Mouse (Mus musculus) intestine, postnatal 0 days (tissue): ENCODE results near the gene B4galnt1. TPM values are rescaled to one million over a fixed set of nuclear protein-coding genes. Genes with fewer than 3 reads are reported as not detected.
"Not testable (repeated sequence)": the region's sequence is repeated elsewhere in the genome, so short reads cannot be mapped to it uniquely, and the experiment has no call there.

Experiments
- ATAC-seq: fragments of 200-750 bp; cut with Nextera tagmentation; 2 replicates; pipeline ENCODE4 v1.8.0; 2017; ENCODE audit warnings: mild to moderate bottlenecking, moderate TSS enrichment, moderate library complexity
- H3K27ac ChIP-seq: fragments of 300-500 bp; sonication (generic); 2 replicates; pipeline ENCODE4 v1.5.1; 2014; ENCODE audit warnings: mild to moderate bottlenecking, low read depth, low read length, moderate library complexity
- H3K27me3 ChIP-seq: fragments of 300-500 bp; sonication (generic); replicated peaks from 2 replicates; pipeline ENCODE4 v1.6.1; 2014; ENCODE audit warnings: low read length, mixed read lengths; ENCODE audit not compliant: control insufficient read depth, insufficient read depth
- H3K36me3 ChIP-seq: fragments of 300-500 bp; sonication (generic); 2 replicates; pipeline ENCODE4 v1.6.1; 2014; ENCODE audit warnings: mild to moderate bottlenecking, moderate library complexity; ENCODE audit not compliant: control insufficient read depth, insufficient read depth
- H3K4me1 ChIP-seq: fragments of 300-500 bp; sonication (generic); replicated peaks from 2 replicates; pipeline ENCODE4 v1.6.1; 2014; ENCODE audit warnings: antibody characterized with exemption, low read length, mixed read lengths; ENCODE audit not compliant: control insufficient read depth, insufficient read depth
- H3K4me2 ChIP-seq: fragments of 300-500 bp; sonication (generic); replicated peaks from 2 replicates; pipeline ENCODE4 v1.6.1; 2014; ENCODE audit warnings: low read depth, mild to moderate bottlenecking, moderate library complexity
- H3K4me3 ChIP-seq: fragments of 300-500 bp; sonication (generic); 2 replicates; pipeline ENCODE4 v1.5.1; 2014; ENCODE audit warnings: low read depth, low read length
- H3K9ac ChIP-seq: fragments of 300-500 bp; sonication (generic); 2 replicates; pipeline ENCODE4 v1.6.1; 2014; ENCODE audit warnings: mild to moderate bottlenecking, low read depth, low read length
- H3K9me3 ChIP-seq: fragments of 300-500 bp; sonication (generic); 2 replicates; pipeline ENCODE4 v1.6.1; 2016; ENCODE audit warnings: mixed run types; ENCODE audit not compliant: control insufficient read depth
- CTCF ChIP-seq: sonication (generic); IDR thresholded peaks from 2 replicates; pipeline ENCODE4 v1.5.1; 2016; ENCODE audit warnings: low read depth, mild to moderate bottlenecking, control low read depth, antibody characterized with exemption, moderate library complexity
- WGBS: fragments of 180-500 bp; shearing (Covaris S2); extraction: QIAGEN DNeasy Blood & Tissue Kit; methylation state at CpG from one replicate; pipeline ENCODE4 v1.1.7; 2014; 5-methylcytosine and 5-hydroxymethylcytosine counted together
- polyA plus RNA-seq: library from polyadenylated mRNA; unstranded; fragments of >200 nt; fragmentation: Nextera tagmentation; extraction: Ambion mirVana; gene quantifications from 2 replicates; pipeline ENCODE4 v1.2.1, GENCODE M21; 2015

Gene B4galnt1
- polyA plus RNA-seq, 1 experiment from 2014 or later, result 34.1 TPM

DNA sequence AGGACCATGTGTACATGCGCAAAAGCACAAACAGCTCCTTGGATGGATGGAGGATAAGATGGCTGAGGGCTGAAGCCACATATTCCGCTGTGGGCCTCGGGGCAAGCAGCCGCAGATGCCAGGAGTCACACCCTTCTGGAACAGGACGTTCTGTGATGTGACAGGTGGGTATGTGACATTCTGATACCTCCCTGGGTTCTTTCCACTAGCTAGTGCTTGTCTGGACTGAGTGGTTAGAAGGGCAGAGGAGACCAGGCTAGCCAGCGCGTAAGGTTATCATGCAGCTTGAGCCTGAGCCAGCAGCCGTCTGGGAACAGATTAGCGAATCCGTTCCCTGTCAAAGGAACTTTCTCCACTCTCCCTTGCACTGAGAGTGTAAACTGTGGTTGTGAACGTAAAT, 24.1 kb upstream of the B4galnt1 start:
- no peak for ATAC-seq

GRCm38 (mm10) chr10:127141500-127141899, 23.5 kb upstream of the B4galnt1 start:
- ATAC-seq, result no peak
- Histone ChIP-seq H3K9me3 (no peaks in the 10 kb centered on the region), H3K4me2 (no peak overlapping the region), H3K4me1 (no peaks in the 10 kb centered on the region; the same call in 1 of the 2 replicates), H3K9ac (no peak overlapping the region), H3K4me3 (no peak overlapping the region), H3K27me3 (no peaks in the 10 kb centered on the region), H3K27ac (no peak overlapping the region), H3K36me3 (no peaks in the 10 kb centered on the region)
- no peak for TF ChIP-seq CTCF
- WGBS, result 74% methylated on average over 8 of the region's 8 CpGs

More for the DNA sequence above, 24.1 kb upstream of the B4galnt1 start:
- Histone ChIP-seq H3K4me1 (no peaks in the 10 kb centered on the region; the same call in 1 of the 2 replicates), H3K27me3 (no peaks in the 10 kb centered on the region), H3K4me2 (no peak overlapping the region), H3K9ac (no peak overlapping the region), H3K4me3 (no peak overlapping the region), H3K27ac (no peak overlapping the region), H3K36me3 (no peaks in the 10 kb centered on the region), H3K9me3 (no peaks in the 10 kb centered on the region)
- 77% methylated on average over 11 of the region's 11 CpGs for WGBS
- no peak for TF ChIP-seq CTCF

GRCm38 (mm10) chr10:127143228-127143627, 21.8 kb upstream of the B4galnt1 start:
- Histone ChIP-seq H3K36me3 (no peaks in the 10 kb centered on the region), H3K27ac (no peak overlapping the region)

DNA sequence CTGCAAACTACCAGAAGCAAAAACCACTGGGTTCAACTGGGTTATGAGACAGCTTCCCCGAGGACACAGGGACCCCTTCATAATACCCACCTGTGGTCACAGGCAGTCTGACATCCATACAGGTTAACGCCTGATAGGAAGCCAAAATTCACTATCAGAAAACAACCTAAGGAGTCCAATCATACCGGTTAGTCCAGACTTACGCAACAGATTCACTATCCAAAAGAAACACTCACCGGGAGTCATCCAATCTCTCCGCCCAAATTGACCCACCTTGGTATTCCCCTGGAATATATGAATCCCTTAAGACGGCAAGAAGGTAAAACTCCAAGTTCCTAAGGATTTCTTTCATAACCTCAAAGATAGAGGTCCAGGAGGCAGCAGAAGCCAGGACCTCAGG, 20.5 kb upstream of the B4galnt1 start:
- WGBS, result 58% methylated on average over 7 of the region's 7 CpGs
- no peak for TF ChIP-seq CTCF
- no peak for ATAC-seq
- Histone ChIP-seq H3K4me3 (no peak overlapping the region), H3K4me2 (no peak overlapping the region), H3K27ac (no peak overlapping the region), H3K4me1 (no peaks in the 10 kb centered on the region), H3K9me3 (no peaks in the 10 kb centered on the region), H3K36me3 (no peaks in the 10 kb centered on the region), H3K27me3 (no peaks in the 10 kb centered on the region), H3K9ac (no peak overlapping the region)

More at GRCm38 (mm10) chr10:127143228-127143627, 21.8 kb upstream of the B4galnt1 start:
- Histone ChIP-seq H3K4me2 (no peak overlapping the region), H3K27me3 (no peaks in the 10 kb centered on the region), H3K4me1 (no peaks in the 10 kb centered on the region), H3K4me3 (no peak overlapping the region), H3K9me3 (no peaks in the 10 kb centered on the region), H3K9ac (no peak overlapping the region)
- ATAC-seq, result no peak
- WGBS, result 89% methylated on average over 8 of the region's 8 CpGs
- TF ChIP-seq CTCF, result no peak

DNA sequence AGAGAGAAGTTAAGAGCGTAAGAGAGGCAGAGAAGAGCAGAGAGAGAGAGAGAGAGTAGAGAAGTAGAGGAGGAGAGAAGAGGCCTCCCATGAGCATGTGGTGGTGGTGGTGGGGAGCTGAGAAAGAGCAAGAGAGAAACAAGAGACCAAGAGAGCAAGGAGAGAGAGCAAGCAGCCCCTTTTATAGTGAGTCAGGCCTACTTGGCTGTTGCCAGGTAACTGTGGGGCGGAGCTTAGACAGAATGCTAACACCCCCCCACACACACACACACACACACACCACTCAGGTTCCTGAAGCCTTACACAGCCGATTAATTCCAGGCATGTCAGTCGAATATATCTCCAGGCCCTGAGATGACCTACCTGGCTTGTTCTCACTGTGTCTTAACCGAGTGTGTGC, 19.7 kb upstream of the B4galnt1 start:
- Histone ChIP-seq H3K27me3 (no peaks in the 10 kb centered on the region), H3K9me3 (no peaks in the 10 kb centered on the region), H3K4me1 (no peaks in the 10 kb centered on the region), H3K4me2 (no peak overlapping the region), H3K9ac (no peak overlapping the region), H3K27ac (no peak overlapping the region), H3K36me3 (no peaks in the 10 kb centered on the region), H3K4me3 (no peak overlapping the region)
- ATAC-seq, result no peak
- TF ChIP-seq CTCF, result no peak
- whole genome bisulfite sequencing, result 62% methylated on average over 5 of the region's 5 CpGs

DNA sequence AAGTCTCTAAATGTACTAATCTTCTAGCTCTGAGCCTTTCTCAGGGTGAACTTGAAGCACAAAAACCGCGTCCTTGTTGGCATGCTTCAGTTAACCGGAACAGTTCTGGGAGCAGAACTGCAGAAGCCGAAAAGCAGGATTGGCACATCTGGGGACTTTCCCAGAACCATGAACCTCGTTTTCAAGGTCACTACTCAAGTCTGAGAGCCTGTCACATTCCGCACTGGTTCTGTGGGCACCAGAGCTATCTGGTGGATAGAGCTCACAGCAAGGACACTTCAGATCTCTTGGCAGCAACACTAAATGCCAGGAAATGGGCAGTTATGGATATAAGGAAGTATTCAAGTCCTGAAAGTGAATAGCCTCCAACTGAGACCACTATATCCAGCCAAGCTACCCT, 17.9 kb upstream of the B4galnt1 start:
- Histone ChIP-seq H3K27ac (no peak overlapping the region), H3K4me2 (no peak overlapping the region), H3K9me3 (no peaks in the 10 kb centered on the region), H3K9ac (no peak overlapping the region), H3K4me3 (no peak overlapping the region), H3K36me3 (no peaks in the 10 kb centered on the region), H3K4me1 (no peaks in the 10 kb centered on the region), H3K27me3 (no peaks in the 10 kb centered on the region)
- no peak for TF ChIP-seq CTCF
- no peak for ATAC-seq
- 83% methylated on average over 6 of the region's 6 CpGs for WGBS

DNA sequence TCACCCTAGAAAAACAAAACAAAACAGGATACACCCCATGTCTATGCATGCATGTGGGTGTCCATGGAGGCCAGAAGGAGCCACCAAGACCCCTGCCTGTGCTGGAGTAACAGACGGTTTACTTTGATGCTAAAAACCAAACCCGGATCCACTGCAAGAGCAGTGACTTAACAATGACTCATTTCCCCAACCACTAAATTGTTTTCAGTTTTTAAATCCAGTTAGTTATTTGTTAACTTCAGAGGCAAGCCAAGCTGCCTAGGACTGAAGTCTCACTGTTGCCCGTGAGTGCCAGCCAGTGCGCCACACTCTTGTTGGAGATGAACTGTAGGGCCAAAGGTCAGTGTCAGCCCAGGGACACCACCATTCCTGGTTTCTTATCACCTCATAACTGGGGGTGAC, 14.6 kb upstream of the B4galnt1 start:
- no peak for TF ChIP-seq CTCF
- WGBS, result 42% methylated on average over 4 of the region's 4 CpGs
- peak; percentile 44 for ATAC-seq
- Histone ChIP-seq H3K4me1 (no peaks in the 10 kb centered on the region), H3K27me3 (no peaks in the 10 kb centered on the region), H3K4me2 (no peak overlapping the region), H3K27ac (no peak overlapping the region), H3K4me3 (no peak overlapping the region), H3K9me3 (no peaks in the 10 kb centered on the region), H3K36me3 (no peaks in the 10 kb centered on the region), H3K9ac (no peak overlapping the region)

GRCm38 (mm10) chr10:127151233-127151632, 13.8 kb upstream of the B4galnt1 start:
- not testable (repeated sequence) for H3K4me2 ChIP-seq, H3K9me3 ChIP-seq, H3K36me3 ChIP-seq, H3K4me1 ChIP-seq, H3K4me3 ChIP-seq, H3K27me3 ChIP-seq, H3K27ac ChIP-seq, ATAC-seq, H3K9ac ChIP-seq
- WGBS, result 73% methylated on average over 3 of the region's 3 CpGs

- H3K4me1 ChIP-seq, H3K27me3 ChIP-seq, H3K9ac ChIP-seq, H3K27ac ChIP-seq, H3K4me2 ChIP-seq, H3K4me3 ChIP-seq, ATAC-seq, H3K9me3 ChIP-seq, H3K36me3 ChIP-seq: not testable (repeated sequence)
- 78% methylated on average over 10 of the region's 10 CpGs for WGBS
Measured at GRCm38 (mm10) chr10:127152556-127152955, 12.5 kb upstream of the B4galnt1 start.
